Mouse (Mus musculus) limb, embryonic 11.5 days (tissue): ENCODE data around the gene Hist1h2ba. TPM values are rescaled to one million over a fixed set of nuclear protein-coding genes. Genes with fewer than 3 reads are reported as not detected.

Experiments used
- ATAC-seq: fragments of 200-750 bp; cut with Nextera tagmentation; 2 replicates; pipeline ENCODE4 v1.8.0; 2017; ENCODE audit warnings: low read depth; ENCODE audit not compliant: insufficient number of reproducible peaks, low FRiP score, low TSS enrichment
- DNase-seq: peaks from one replicate; pipeline ENCODE4 v3.0.0-alpha.2; 2015; ENCODE audit warnings: low spot score
- H3K27ac ChIP-seq: fragments of 300-500 bp; sonication (generic); replicated peaks from 2 replicates; pipeline ENCODE4 v1.5.1; 2014; ENCODE audit warnings: low read depth, mild to moderate bottlenecking, low read length
- H3K27me3 ChIP-seq: fragments of 300-500 bp; sonication (generic); 2 replicates; pipeline ENCODE4 v1.6.1; 2014; ENCODE audit warnings: mild to moderate bottlenecking, low read length, mixed read lengths; ENCODE audit not compliant: control insufficient read depth, insufficient read depth
- H3K36me3 ChIP-seq: fragments of 300-500 bp; sonication (generic); 2 replicates; pipeline ENCODE4 v1.6.1; 2014; ENCODE audit warnings: mild to moderate bottlenecking, low read length, moderate library complexity, mixed read lengths; ENCODE audit not compliant: control insufficient read depth, insufficient read depth
- H3K4me1 ChIP-seq: fragments of 300-500 bp; sonication (generic); 2 replicates; pipeline ENCODE4 v1.6.1; 2014; ENCODE audit warnings: low read length, mixed read lengths; ENCODE audit not compliant: control insufficient read depth, insufficient read depth
- H3K4me2 ChIP-seq: fragments of 300-500 bp; sonication (generic); 2 replicates; pipeline ENCODE4 v1.6.1; 2014; ENCODE audit warnings: low read depth, mild to moderate bottlenecking, moderate library complexity; ENCODE audit not compliant: severe bottlenecking
- H3K4me3 ChIP-seq: fragments of 300-500 bp; sonication (generic); 2 replicates; pipeline ENCODE4 v1.5.1; 2014; ENCODE audit warnings: low read depth, low read length
- H3K9ac ChIP-seq: fragments of 300-500 bp; sonication (generic); 2 replicates; pipeline ENCODE4 v1.6.1; 2014; ENCODE audit warnings: mild to moderate bottlenecking, low read length
- H3K9me3 ChIP-seq: fragments of 300-500 bp; sonication (generic); 2 replicates; pipeline ENCODE4 v1.6.1; 2016; ENCODE audit warnings: low read length; ENCODE audit not compliant: control insufficient read depth
- WGBS: fragments of 180-500 bp; shearing (Covaris S2); extraction: QIAGEN DNeasy Blood & Tissue Kit; methylation state at CpG from one replicate; pipeline ENCODE4 v1.1.7; 2014; 5-methylcytosine and 5-hydroxymethylcytosine counted together
- microRNA-seq: library from miRNA; unstranded; fragments of <30 nt; microRNA quantifications from one replicate; pipeline ENCODE4, GENCODE M21; 2016
- polyA plus RNA-seq: library from polyadenylated mRNA; unstranded; fragments of >200 nt; fragmentation: Nextera tagmentation; extraction: Ambion mirVana; gene quantifications from 2 replicates; pipeline ENCODE4 v1.2.1, GENCODE M21; 2014

Gene Hist1h2ba
- polyA plus RNA-seq, 1 experiment from 2014 or later, result not detected

DNA sequence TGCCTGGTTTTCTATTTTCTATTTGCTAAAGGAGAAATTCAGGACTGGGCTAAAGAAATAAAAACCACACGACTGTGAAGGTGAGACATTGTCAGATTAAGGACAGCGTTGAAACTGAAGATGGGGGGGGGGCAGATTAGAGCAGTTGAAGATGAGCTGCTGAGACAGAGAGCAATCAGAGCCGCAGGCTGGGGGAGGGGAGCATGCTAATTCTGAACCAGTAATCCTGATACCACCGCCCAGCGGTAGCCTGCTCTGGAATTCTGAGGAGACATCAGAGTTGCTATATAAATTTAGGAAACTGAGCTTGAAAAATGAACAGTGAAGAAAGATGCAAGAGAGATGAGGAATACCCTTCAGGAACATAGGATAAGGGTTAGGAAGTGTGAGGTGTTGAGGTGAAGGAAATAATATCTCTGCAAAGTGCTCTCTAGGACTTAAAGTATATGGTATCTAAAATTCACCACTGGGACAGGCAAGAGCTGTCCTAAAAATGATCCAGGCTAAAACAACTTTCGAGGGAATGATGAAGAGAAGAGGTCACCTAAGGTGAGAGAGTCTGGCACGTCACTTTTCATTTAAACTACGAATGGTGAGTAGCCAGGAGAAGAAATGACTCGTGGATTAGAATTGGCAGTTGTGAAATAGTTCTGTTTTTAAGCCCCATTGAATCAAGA, 41.2 kb downstream of the Hist1h2ba start:
- WGBS, result 48% methylated on average over 9 of the region's 9 CpGs
- DNase-seq (no peak), ATAC-seq (no peak)
- Histone ChIP-seq H3K27ac (no peak overlapping the region), H3K4me3 (no peak overlapping the region), H3K9ac (no peak overlapping the region), H3K36me3 (no peaks in the 10 kb centered on the region), H3K9me3 (no peaks in the 10 kb centered on the region), H3K27me3 (no peaks in the 10 kb centered on the region), H3K4me1 (no peaks in the 10 kb centered on the region; the same call in 1 of the 2 replicates), H3K4me2 (no peak overlapping the region)

GRCm38 (mm10) chr13:23889011-23889605, 44.8 kb downstream of the Hist1h2ba start:
- DNase-seq (peak; percentile 38), ATAC-seq (peak; percentile 86)
- Histone ChIP-seq H3K27me3 (no peaks in the 10 kb centered on the region), H3K27ac (0 out of 2 replicates have a peak overlapping the region, but pooled peaks have one; percentile 47), H3K9me3 (no peaks in the 10 kb centered on the region), H3K36me3 (no peaks in the 10 kb centered on the region), H3K4me2 (no peak overlapping the region), H3K9ac (no peak overlapping the region), H3K4me3 (no peak overlapping the region), H3K4me1 (no peaks in the 10 kb centered on the region; the same call in 1 of the 2 replicates)
- WGBS, result 51% methylated on average over 6 of the region's 6 CpGs

DNA sequence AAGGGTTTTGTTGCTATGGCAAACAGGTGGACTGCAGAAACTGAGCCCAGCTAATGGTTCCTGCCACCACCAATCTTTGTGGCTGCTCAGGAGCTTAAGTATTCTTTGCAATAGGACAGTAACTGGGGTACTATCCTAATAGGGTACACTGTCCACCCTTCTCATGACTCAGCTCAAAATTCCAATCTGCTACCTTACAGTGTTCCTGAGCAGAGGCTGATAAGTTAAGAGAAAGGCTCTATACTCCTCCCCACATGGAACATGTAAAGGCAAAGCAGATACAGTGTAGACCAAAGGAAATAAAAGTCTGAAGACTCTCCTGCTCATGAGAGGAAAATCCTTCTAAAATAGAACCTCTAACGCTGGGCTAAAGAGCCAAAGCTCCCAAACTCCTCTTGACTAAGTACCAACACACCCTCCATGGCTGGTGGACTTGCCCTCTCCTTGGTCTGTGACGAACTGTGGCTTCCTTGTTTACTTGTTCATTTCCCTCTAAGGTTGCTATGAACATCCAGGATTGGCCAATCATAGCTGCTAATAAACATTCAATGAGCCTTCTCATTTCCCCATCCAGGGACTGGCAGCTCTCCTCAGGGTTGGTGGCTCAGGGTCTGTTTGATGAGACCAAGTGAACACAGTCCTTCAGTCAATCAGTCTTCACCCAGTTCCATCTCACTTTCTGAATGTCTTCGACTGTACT, 46.8 kb downstream of the Hist1h2ba start:
- Histone ChIP-seq H3K27me3 (no peaks in the 10 kb centered on the region), H3K4me2 (no peak overlapping the region), H3K4me3 (no peak overlapping the region), H3K27ac (no peak overlapping the region), H3K9ac (no peak overlapping the region), H3K9me3 (no peaks in the 10 kb centered on the region), H3K4me1 (no peaks in the 10 kb centered on the region; the same call in 1 of the 2 replicates), H3K36me3 (no peaks in the 10 kb centered on the region)
- DNase-seq, result no peak
- WGBS, result 76% methylated on average over 3 of the region's 3 CpGs
- no peak for ATAC-seq

DNA sequence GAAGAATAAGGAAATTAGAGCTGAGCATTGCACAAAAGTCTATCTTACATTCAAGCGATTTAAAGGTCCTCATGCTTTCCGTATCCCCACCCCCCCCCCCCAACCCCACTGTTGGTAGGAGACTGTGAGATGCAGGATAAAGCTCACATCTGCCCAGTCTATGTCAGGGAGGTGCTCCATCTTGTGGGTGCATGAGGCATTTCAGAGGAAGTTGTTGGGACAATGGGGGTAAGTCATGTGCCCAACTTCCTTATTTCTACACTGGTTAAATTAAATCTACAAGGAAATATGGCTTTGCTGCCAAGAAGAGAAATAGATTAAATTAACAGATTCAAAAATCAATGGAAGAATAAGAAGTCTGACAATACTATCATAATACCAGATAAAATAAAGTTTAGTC, 48.4 kb downstream of the Hist1h2ba start:
- no peaks in the 10 kb centered on the region; the same call in 1 of the 2 replicates for H3K4me1 ChIP-seq
- H3K9me3 ChIP-seq, result no peaks in the 10 kb centered on the region
- H3K27me3 ChIP-seq, result no peaks in the 10 kb centered on the region
- no peak for DNase-seq
- no peak overlapping the region for H3K27ac ChIP-seq
- H3K36me3 ChIP-seq, result no peaks in the 10 kb centered on the region
- 54% methylated on average over 2 of the region's 2 CpGs for WGBS
- H3K4me3 ChIP-seq, result no peak overlapping the region
- ATAC-seq, result no peak
- no peak overlapping the region for H3K4me2 ChIP-seq
- H3K9ac ChIP-seq, result no peak overlapping the region

Small RNAs within 50 kb of the gene (microRNA-seq; reads per million reads assigned to microRNA genes)
- gene Gm44344, result not detected

Other genes starting within 250 kb of the Hist1h2ba start
- gene Hist1h2bc, start 250.0 kb downstream of the Hist1h2ba start, polyA plus RNA-seq, result 19.9 and 21.1 TPM in 2 replicates
- gene Hist1h1t, start 238.3 kb downstream of the Hist1h2ba start, polyA plus RNA-seq, result 0.28 TPM in 1 of 2 replicates, not detected in the other
- gene Hist1h4c, start 235.7 kb downstream of the Hist1h2ba start, polyA plus RNA-seq, result 6.6 and 7.9 TPM in 2 replicates
- gene Hfe, start 223.3 kb downstream of the Hist1h2ba start, polyA plus RNA-seq, result 2.1 and 3.7 TPM in 2 replicates
- gene Hist1h1c, start 195.3 kb downstream of the Hist1h2ba start, polyA plus RNA-seq, result 15.4 and 16.6 TPM in 2 replicates
- 13.3 and 14.0 TPM in 2 replicates for gene Hist1h3c, start 188.6 kb downstream of the Hist1h2ba start, polyA plus RNA-seq
- 1.7 and 3.4 TPM in 2 replicates for gene Hist1h2bb, start 187.4 kb downstream of the Hist1h2ba start, polyA plus RNA-seq
- 63.8 and 65.5 TPM in 2 replicates for gene Hist1h2ab, start 183.0 kb downstream of the Hist1h2ba start, polyA plus RNA-seq
- 7.5 and 12.0 TPM in 2 replicates for gene Hist1h3b, start 181.9 kb downstream of the Hist1h2ba start, polyA plus RNA-seq
- 6.3 and 7.9 TPM in 2 replicates for gene Hist1h4b, start 177.1 kb downstream of the Hist1h2ba start, polyA plus RNA-seq
- gene Hist1h4a, start 172.9 kb downstream of the Hist1h2ba start, polyA plus RNA-seq, result 0.35 and 0.78 TPM in 2 replicates
- 5.1 and 5.4 TPM in 2 replicates for gene Hist1h3a, start 171.8 kb downstream of the Hist1h2ba start, polyA plus RNA-seq
- gene Hist1h1a, start 170.5 kb downstream of the Hist1h2ba start, polyA plus RNA-seq, result 2.8 and 4.1 TPM in 2 replicates
- gene Trim38, start 164.2 kb downstream of the Hist1h2ba start, polyA plus RNA-seq, result 0.30 TPM in 1 of 2 replicates, not detected in the other
- not detected in 2 replicates for gene Slc17a2, start 127.2 kb downstream of the Hist1h2ba start, polyA plus RNA-seq
- not detected in 2 replicates for gene Slc17a3, start 94.7 kb downstream of the Hist1h2ba start, polyA plus RNA-seq
- gene Slc17a1, start 66.4 kb downstream of the Hist1h2ba start, polyA plus RNA-seq, result not detected in 2 replicates
- gene Slc17a4, start 19.1 kb downstream of the Hist1h2ba start, polyA plus RNA-seq, result not detected in 2 replicates
- gene Hist1h2aa, start 306 bp upstream of the Hist1h2ba start, polyA plus RNA-seq, result not detected in 2 replicates
- gene Scgn, start 57.1 kb upstream of the Hist1h2ba start, polyA plus RNA-seq, result not detected in 2 replicates